Mouse (Mus musculus) heart, adult 2 months (tissue): ENCODE data around the gene 5730522E02Rik. TPM values are rescaled to one million over a fixed set of nuclear protein-coding genes. Genes with fewer than 3 reads are reported as not detected.

Experiments used
- DNase-seq, 2 experiments: peaks; one replicate each; pipeline ENCODE4 v3.0.0; 2021
- H3K27ac ChIP-seq: fragments of 200-600 bp; 2 replicates; pipeline ENCODE4 v1.8.1; 2022
- H3K27me3 ChIP-seq: fragments of 200-500 bp; 2 replicates; pipeline ENCODE4 v1.6.1; 2012; ENCODE audit warnings: mild to moderate bottlenecking, low read length, inconsistent platforms, mixed read lengths; ENCODE audit not compliant: control insufficient read depth, insufficient read depth
- H3K36me3 ChIP-seq: fragments of 200-500 bp; 2 replicates; pipeline ENCODE4 v1.6.1; 2012; ENCODE audit warnings: low read length, inconsistent platforms; ENCODE audit not compliant: control insufficient read depth, insufficient read depth
- H3K4me1 ChIP-seq: fragments of 200-500 bp; 2 replicates; pipeline ENCODE4 v1.6.1; 2011; ENCODE audit warnings: low read length; ENCODE audit not compliant: control insufficient read depth, insufficient read depth
- H3K4me3 ChIP-seq: fragments of 200-600 bp; 2 replicates; pipeline ENCODE4 v1.8.1; 2022
- H3K79me2 ChIP-seq: fragments of 200-500 bp; replicated peaks from 2 replicates; pipeline ENCODE4 v1.6.1; 2012; ENCODE audit warnings: mild to moderate bottlenecking, inconsistent platforms, low read length, moderate library complexity, mixed read lengths; ENCODE audit not compliant: control insufficient read depth, insufficient read depth
- H3K9ac ChIP-seq: fragments of 200-500 bp; 2 replicates; pipeline ENCODE4 v1.6.1; 2012; ENCODE audit warnings: low read depth, mild to moderate bottlenecking, control low read depth, inconsistent platforms, low read length, mixed read lengths
- CTCF ChIP-seq: fragments of 200-600 bp; IDR thresholded peaks from 2 replicates; pipeline ENCODE4 v1.8.1; 2022; ENCODE audit warnings: antibody characterized with exemption, mild to moderate bottlenecking, moderate library complexity
- EP300 ChIP-seq: fragments of 200-500 bp; IDR thresholded peaks from 2 replicates; pipeline ENCODE4 v1.6.1; 2011; ENCODE audit warnings: low read depth, low read length, control low read depth; ENCODE audit not compliant: insufficient read depth
- POLR2A ChIP-seq: fragments of 200-500 bp; IDR thresholded peaks from 2 replicates; pipeline ENCODE4 v1.6.1; 2011; ENCODE audit warnings: mild to moderate bottlenecking, low read depth, low read length, control low read depth; ENCODE audit not compliant: insufficient read depth
- WGBS: fragments of 180-500 bp; shearing (Covaris S2); methylation state at CpG from one replicate; pipeline ENCODE4 v1.1.7; 2018; 5-methylcytosine and 5-hydroxymethylcytosine counted together
- intact Hi-C: fragments of 180-260 bp; cut with DNase I; formaldehyde crosslinking; loops from one replicate; pipeline ENCODE4 v1.15.1; 2025
- polyA plus RNA-seq: library from polyadenylated mRNA; depleted of rRNA; stranded (reverse); fragments of >200 nt; gene quantifications from 2 replicates; pipeline ENCODE4 v1.2.3, GENCODE M21; 2012
- total RNA-seq, 2 experiments: library from RNA; stranded (reverse); gene quantifications; 2 replicates each; pipeline ENCODE4 v1.2.3; 2021

5730522E02Rik gene
- total and polyA plus RNA-seq, 3 experiments = not detected

DNA sequence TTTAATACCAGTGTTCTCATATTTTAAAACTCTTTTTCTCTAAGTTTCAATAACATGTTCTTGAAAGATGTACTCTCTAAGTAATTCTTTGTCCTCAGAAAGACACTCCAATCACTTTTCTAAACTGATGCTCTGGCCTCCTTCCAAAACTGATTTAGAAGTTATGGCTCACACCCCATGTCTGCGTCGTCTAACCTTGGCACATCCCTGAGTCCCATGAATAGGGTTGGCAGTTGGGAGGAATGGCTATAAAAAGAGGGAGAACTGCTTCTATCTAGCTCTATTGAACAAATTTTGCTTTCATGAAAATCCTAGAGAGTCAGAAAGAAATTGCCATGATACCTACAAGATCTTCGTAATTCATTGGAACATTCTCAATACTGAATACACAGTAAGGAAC is 458.1 kb downstream of the 5730522E02Rik start:
- no peaks in the 10 kb centered on the region for H3K27me3 ChIP-seq
- WGBS = 78% methylated on average over 3 of the region's 3 CpGs
- H3K4me3 ChIP-seq = no peak overlapping the region
- no peak for DNase-seq
- no peaks in the 10 kb centered on the region for H3K79me2 ChIP-seq
- no peak overlapping the region for H3K27ac ChIP-seq
- H3K36me3 ChIP-seq = no peaks in the 10 kb centered on the region
- intact Hi-C loops = no loop called here
- H3K9ac ChIP-seq = no peak overlapping the region
- TF ChIP-seq CTCF = no peak
- TF ChIP-seq POLR2A = no peak
- TF ChIP-seq EP300 = no peak
- no peaks in the 10 kb centered on the region for H3K4me1 ChIP-seq

DNA sequence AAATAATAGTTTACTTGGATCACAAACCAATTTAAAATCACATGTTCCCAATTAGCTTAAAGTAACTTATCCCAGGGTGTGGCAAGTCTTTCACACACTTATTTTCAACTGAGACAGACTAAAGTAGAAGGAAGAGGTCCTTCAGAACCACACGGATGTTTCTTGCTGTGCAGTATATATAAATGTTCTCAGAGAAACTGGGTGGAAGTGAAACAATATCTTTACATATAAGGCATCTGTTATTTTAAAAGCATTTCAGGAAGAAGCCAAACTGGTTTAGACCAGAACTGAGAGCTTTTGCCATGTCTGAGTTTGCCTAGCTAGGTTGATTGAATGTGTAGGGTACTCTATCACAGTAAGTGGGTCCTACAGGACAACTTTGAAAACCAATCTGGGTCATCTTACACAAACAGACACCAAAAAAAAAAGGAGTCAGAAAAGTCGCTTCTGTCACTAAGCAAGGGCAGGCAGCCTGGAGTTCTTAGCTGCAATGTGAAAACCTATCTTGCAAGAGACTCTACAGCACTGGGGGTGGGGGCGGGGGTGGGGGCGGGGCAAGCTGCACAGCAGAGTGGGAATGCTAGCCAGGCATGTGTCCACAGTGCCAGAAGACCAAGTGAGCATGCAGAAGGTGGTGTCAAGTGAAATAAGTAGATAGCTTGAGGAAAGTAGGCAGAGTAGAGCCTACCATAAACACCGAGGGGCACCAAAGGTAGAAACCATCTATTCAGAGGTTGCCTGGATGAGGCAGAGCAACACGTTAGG is 463.3 kb downstream of the 5730522E02Rik start:
- Histone ChIP-seq H3K9ac (no peak overlapping the region), H3K27ac (no peak overlapping the region), H3K36me3 (no peaks in the 10 kb centered on the region), H3K4me3 (no peak overlapping the region), H3K4me1 (no peaks in the 10 kb centered on the region), H3K79me2 (no peaks in the 10 kb centered on the region), H3K27me3 (no peaks in the 10 kb centered on the region)
- 56% methylated on average over 6 of the region's 6 CpGs for WGBS
- intact Hi-C loops = no loop called here
- no peak for DNase-seq
- TF ChIP-seq CTCF = no peak
- no peak for TF ChIP-seq EP300
- TF ChIP-seq POLR2A = no peak

DNA sequence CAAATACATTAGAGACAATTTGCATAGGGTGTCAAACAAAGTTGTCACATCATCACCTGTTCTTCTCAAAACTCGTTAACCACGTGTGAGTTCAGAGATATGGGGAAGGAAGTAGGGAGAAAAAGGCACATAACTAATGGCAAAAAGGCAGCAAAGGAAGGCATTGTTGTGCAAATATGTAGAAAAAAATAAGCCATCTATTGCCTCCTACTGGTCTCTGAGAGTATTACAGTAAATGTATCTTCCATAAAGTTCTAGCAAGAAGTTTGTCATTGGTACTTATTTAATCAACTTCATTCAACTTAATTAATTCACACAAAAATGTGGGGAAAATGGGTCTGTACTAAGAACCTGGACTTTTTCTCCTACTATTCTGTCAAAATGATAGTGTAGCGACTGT is 466.9 kb downstream of the 5730522E02Rik start:
- 73% methylated on average over 3 of the region's 3 CpGs for WGBS
- intact Hi-C loops = no loop called here

DNA sequence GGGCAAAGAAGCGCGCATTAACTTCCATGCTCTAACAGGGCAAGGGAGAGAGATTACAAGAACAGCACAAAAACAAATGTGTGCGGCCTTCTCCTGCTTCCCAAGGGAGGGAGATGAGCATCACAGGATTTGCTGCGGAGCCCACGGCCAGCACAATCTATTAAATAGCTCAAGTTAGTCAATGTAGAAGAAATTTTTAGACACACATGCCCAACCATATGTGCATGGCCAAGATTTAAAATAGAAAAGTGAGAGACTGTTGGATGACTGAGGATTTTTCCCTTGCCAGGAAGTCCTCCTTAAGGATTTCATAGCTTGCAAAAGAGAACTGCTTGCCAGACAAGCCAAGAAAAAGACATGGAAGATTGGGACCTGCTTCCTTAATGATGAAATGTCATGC is 473.3 kb downstream of the 5730522E02Rik start:
- Histone ChIP-seq H3K4me1 (no peaks in the 10 kb centered on the region), H3K27ac (no peak overlapping the region), H3K4me3 (no peak overlapping the region), H3K9ac (no peak overlapping the region), H3K36me3 (no peaks in the 10 kb centered on the region), H3K79me2 (no peaks in the 10 kb centered on the region), H3K27me3 (no peaks in the 10 kb centered on the region)
- no peak for DNase-seq
- TF ChIP-seq CTCF (no peak), POLR2A (no peak), EP300 (no peak)
- WGBS = 80% methylated on average over 5 of the region's 5 CpGs
- intact Hi-C loops = no loop called here

More for the DNA sequence above, 466.9 kb downstream of the 5730522E02Rik start:
- no peak overlapping the region for H3K27ac ChIP-seq
- no peaks in the 10 kb centered on the region for H3K27me3 ChIP-seq
- H3K9ac ChIP-seq = no peak overlapping the region
- H3K36me3 ChIP-seq = no peaks in the 10 kb centered on the region
- H3K4me3 ChIP-seq = no peak overlapping the region
- DNase-seq = no peak
- TF ChIP-seq EP300 = no peak
- TF ChIP-seq CTCF = peak; percentile 29
- H3K4me1 ChIP-seq = no peaks in the 10 kb centered on the region
- no peaks in the 10 kb centered on the region for H3K79me2 ChIP-seq

DNA sequence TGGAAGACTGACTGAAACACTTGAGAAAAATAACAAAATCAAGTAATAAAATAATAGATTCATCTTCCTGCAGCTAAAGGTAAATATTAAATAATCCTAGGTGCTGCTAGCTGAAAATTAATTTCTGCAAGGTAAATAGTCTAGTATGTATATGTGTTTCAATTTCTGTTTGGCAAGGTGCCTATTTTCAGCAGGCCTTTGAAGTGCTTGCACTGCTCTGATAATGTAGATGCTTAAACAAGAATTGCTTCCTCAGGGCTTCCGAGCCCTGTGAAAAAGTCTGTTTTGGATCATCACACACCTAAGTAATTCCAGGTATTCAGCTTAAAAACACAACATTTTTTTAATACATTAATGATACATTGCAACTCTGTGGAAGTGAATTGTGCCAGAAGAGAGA is 481.1 kb downstream of the 5730522E02Rik start:
- Histone ChIP-seq H3K4me3 (no peak overlapping the region), H3K9ac (no peak overlapping the region), H3K36me3 (no peaks in the 10 kb centered on the region), H3K27ac (no peak overlapping the region), H3K4me1 (no peaks in the 10 kb centered on the region), H3K27me3 (no peaks in the 10 kb centered on the region), H3K79me2 (no peaks in the 10 kb centered on the region)
- TF ChIP-seq CTCF (no peak), POLR2A (no peak), EP300 (no peak)
- intact Hi-C loops = no loop called here
- DNase-seq = no peak
- 49% methylated on average over 1 of the region's 1 CpGs for WGBS

DNA sequence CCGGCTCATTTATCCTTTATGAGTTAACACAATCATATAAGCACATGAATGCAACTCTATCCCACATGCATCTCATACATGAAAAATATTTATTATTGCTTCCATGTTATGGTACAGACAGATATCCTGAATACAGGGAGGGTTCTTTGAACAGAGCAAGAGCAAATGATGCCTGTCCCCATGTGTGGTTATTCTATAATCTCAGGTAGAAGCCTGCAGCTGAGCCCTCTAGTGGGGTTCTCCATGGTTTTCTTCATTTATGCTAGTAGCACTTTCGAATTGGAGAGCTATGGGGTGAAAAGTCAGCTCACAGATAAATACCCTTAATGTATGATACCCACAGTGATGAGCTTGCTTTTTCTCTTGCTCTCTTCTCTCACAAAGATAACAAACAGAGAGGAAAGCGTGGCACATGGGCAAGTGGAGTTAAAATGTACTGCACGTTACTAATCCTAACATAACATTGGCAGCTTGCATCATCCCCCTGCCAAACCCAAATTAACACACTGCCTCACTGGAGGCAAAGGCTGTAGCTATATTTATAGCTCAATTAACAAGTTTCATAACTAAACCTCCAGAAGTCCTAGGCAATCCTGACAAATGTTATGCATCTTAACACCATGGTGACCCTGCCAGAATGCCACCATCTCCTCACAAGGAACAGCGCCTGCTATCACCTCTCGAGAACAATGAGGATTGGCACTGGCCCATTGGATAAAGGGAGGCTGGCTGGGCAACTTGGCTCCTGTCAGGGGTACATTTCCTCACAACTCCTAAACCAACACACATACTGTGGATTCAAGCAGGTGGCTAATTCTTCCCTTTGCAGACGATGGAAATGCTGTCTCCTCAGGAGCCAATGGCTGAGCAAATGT is 494.9 kb downstream of the 5730522E02Rik start:
- no peak for DNase-seq
- Histone ChIP-seq H3K27me3 (no peaks in the 10 kb centered on the region), H3K36me3 (no peaks in the 10 kb centered on the region), H3K9ac (no peak overlapping the region), H3K4me3 (no peak overlapping the region), H3K27ac (no peak overlapping the region), H3K79me2 (no peaks in the 10 kb centered on the region), H3K4me1 (no peaks in the 10 kb centered on the region; the same call in 1 of the 2 replicates)
- TF ChIP-seq POLR2A (no peak), CTCF (no peak), EP300 (no peak)
- intact Hi-C loops = no loop called here
- WGBS = 53% methylated on average over 7 of the region's 7 CpGs
